Mouse (Mus musculus): ENCODE measurements around the gene Foxa1. TPM values are rescaled to one million over a fixed set of nuclear protein-coding genes. Genes with fewer than 3 reads are reported as not detected.

Foxa1 gene
- polyA plus RNA-seq, 1 experiment: not detected

DNA sequence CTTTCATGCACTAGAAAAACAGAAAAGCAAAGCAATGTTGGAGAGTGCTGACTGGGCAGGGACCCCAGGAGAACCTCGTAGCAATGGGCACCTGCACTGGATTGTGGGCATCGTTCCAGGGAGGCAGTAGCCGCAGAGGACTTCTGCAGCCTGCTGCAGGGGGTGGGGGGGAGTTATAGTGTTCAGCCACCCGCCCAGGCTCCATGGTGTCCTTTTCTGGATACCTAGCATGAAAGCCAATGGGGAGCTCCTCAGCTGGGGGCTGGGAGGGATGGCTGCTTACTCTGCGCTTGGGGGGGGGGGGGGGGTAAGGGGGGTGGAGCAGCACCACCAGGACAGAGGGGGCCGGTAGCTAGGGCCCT, 12.2 kb downstream of the Foxa1 start:
- no peak overlapping the region for H3K4me3 ChIP-seq
- TF ChIP-seq TCF3 (IDR thresholded peaks at IDR 0.05; ENCODE audit: insufficient read length, low read depth) (no peak), TCF12 (IDR thresholded peaks at IDR 0.05; ENCODE audit: insufficient read depth, poor library complexity, severe bottlenecking) (no peak), MYOD1 (IDR thresholded peaks at IDR 0.05; ENCODE audit: control insufficient read depth in 1 of 3, insufficient read length in 2 of 3, low read depth in 2 of 3) (no peak), CEBPB (IDR thresholded peaks at IDR 0.05; ENCODE audit: insufficient read depth, poor library complexity, severe bottlenecking) (no peak), MAX (IDR thresholded peaks at IDR 0.05; ENCODE audit: low read depth) (no peak), USF1 (IDR thresholded peaks at IDR 0.05; ENCODE audit: low read depth) (no peak), SRF (IDR thresholded peaks at IDR 0.05; ENCODE audit: control insufficient read depth, insufficient read length, low read depth) (no peak), MYOG (IDR thresholded peaks at IDR 0.05; ENCODE audit: control insufficient read depth in 1 of 3, insufficient read depth in 1 of 3, insufficient read length in 2 of 3, low read depth in 2 of 3) (no peak), POLR2AphosphoS2 (IDR thresholded peaks at IDR 0.05; ENCODE audit: insufficient read length, low read depth) (no peak), REST (IDR thresholded peaks at IDR 0.05; ENCODE audit: insufficient read depth, insufficient read length) (no peak), E2F4 (IDR thresholded peaks at IDR 0.05; ENCODE audit: insufficient read depth) (no peak), POLR2A (IDR thresholded peaks at IDR 0.05; ENCODE audit: insufficient read length, low read depth) (no peak)
- no peak overlapping the region for H3K4me2 ChIP-seq (ENCODE audit: low read depth)
- H3K79me2 ChIP-seq (ENCODE audit: control insufficient read depth, insufficient read depth): no peaks in the 10 kb centered on the region
- no peaks in the 10 kb centered on the region for H3K36me3 ChIP-seq (ENCODE audit: control insufficient read depth, insufficient read depth)
- peaks cover 10% of the 10 kb centered on the region for H3K27me3 ChIP-seq (ENCODE audit: control insufficient read depth, insufficient read depth, insufficient read length)
- H3ac ChIP-seq (ENCODE audit: control insufficient read depth, insufficient read length): no peak overlapping the region

DNA sequence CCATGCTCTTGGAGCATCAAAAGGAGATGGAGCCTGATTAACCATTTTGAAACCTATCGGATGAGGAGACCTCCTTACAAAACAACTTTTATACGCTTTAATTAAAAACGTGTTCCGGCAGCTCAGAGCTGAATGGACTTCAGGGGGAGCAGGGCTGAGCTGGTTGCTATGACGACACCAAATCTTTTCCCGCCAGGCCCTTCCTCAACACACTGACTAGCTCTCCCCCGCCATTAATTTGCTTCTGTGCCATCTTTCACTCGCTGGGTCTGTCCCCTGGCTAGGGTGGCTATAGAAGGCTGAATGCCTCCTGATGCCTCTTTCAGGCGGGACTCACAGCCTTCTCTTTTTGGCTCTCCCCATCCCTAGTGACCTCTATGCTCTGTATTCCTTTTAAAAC, 16.2 kb downstream of the Foxa1 start:
- no peak for TF ChIP-seq TCF3 (IDR thresholded peaks at IDR 0.05; ENCODE audit: insufficient read length, low read depth)
- TF ChIP-seq TCF12 (IDR thresholded peaks at IDR 0.05; ENCODE audit: insufficient read depth, poor library complexity, severe bottlenecking): no peak
- TF ChIP-seq E2F4 (IDR thresholded peaks at IDR 0.05; ENCODE audit: insufficient read depth): no peak
- no peak for TF ChIP-seq MAX (IDR thresholded peaks at IDR 0.05; ENCODE audit: low read depth)
- TF ChIP-seq REST (IDR thresholded peaks at IDR 0.05; ENCODE audit: insufficient read depth, insufficient read length): no peak
- TF ChIP-seq MYOG (IDR thresholded peaks at IDR 0.05; ENCODE audit: control insufficient read depth in 1 of 3, insufficient read depth in 1 of 3, insufficient read length in 2 of 3, low read depth in 2 of 3): no peak
- no peak for TF ChIP-seq POLR2AphosphoS2 (IDR thresholded peaks at IDR 0.05; ENCODE audit: insufficient read length, low read depth)
- no peak for TF ChIP-seq POLR2A (IDR thresholded peaks at IDR 0.05; ENCODE audit: insufficient read length, low read depth)
- no peak for TF ChIP-seq CEBPB (IDR thresholded peaks at IDR 0.05; ENCODE audit: insufficient read depth, poor library complexity, severe bottlenecking)
- no peak for TF ChIP-seq SRF (IDR thresholded peaks at IDR 0.05; ENCODE audit: control insufficient read depth, insufficient read length, low read depth)
- TF ChIP-seq MYOD1 (IDR thresholded peaks at IDR 0.05; ENCODE audit: control insufficient read depth in 1 of 3, insufficient read length in 2 of 3, low read depth in 2 of 3): no peak
- TF ChIP-seq USF1 (IDR thresholded peaks at IDR 0.05; ENCODE audit: low read depth): no peak
- no peaks in the 10 kb centered on the region for H3K27me3 ChIP-seq (ENCODE audit: control insufficient read depth, insufficient read depth, insufficient read length)

DNA sequence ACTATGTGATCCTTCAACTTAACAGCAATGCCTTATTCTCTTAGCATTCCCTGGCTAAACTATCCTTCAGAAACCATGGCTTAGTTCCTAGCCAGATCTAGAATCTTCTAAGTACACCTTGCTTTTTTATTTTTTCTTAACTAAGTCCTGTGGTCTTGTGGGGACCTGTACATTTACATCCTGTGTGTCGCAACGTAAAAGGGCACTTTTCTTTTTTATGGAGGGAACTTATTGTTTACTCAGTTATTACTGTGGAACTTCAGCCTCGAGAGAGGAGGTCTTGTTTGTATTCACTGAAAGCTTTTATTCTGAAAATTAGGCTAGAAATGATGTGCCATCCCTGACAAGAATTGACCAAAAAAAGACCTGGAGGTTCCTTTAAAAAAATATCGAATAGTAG, 18.4 kb downstream of the Foxa1 start:
- TF ChIP-seq MYOG (IDR thresholded peaks at IDR 0.05; ENCODE audit: control insufficient read depth in 1 of 3, insufficient read depth in 1 of 3, insufficient read length in 2 of 3, low read depth in 2 of 3): no peak
- no peak for TF ChIP-seq POLR2A (IDR thresholded peaks at IDR 0.05; ENCODE audit: insufficient read length, low read depth)
- no peak for TF ChIP-seq TCF3 (IDR thresholded peaks at IDR 0.05; ENCODE audit: insufficient read length, low read depth)
- TF ChIP-seq POLR2AphosphoS2 (IDR thresholded peaks at IDR 0.05; ENCODE audit: insufficient read length, low read depth): no peak
- no peak for TF ChIP-seq E2F4 (IDR thresholded peaks at IDR 0.05; ENCODE audit: insufficient read depth)
- TF ChIP-seq MAX (IDR thresholded peaks at IDR 0.05; ENCODE audit: low read depth): no peak
- TF ChIP-seq USF1 (IDR thresholded peaks at IDR 0.05; ENCODE audit: low read depth): no peak
- no peak for TF ChIP-seq REST (IDR thresholded peaks at IDR 0.05; ENCODE audit: insufficient read depth, insufficient read length)
- no peak for TF ChIP-seq SRF (IDR thresholded peaks at IDR 0.05; ENCODE audit: control insufficient read depth, insufficient read length, low read depth)
- no peak for TF ChIP-seq CEBPB (IDR thresholded peaks at IDR 0.05; ENCODE audit: insufficient read depth, poor library complexity, severe bottlenecking)
- TF ChIP-seq TCF12 (IDR thresholded peaks at IDR 0.05; ENCODE audit: insufficient read depth, poor library complexity, severe bottlenecking): no peak
- TF ChIP-seq MYOD1 (IDR thresholded peaks at IDR 0.05; ENCODE audit: control insufficient read depth in 1 of 3, insufficient read length in 2 of 3, low read depth in 2 of 3): no peak
- Histone ChIP-seq H3K27me3 (ENCODE audit: control insufficient read depth, insufficient read depth, insufficient read length) (no peaks in the 10 kb centered on the region), H3K79me2 (ENCODE audit: control insufficient read depth, insufficient read depth) (no peaks in the 10 kb centered on the region), H3ac (ENCODE audit: control insufficient read depth, insufficient read length) (no peak overlapping the region), H3K4me3 (no peak overlapping the region), H3K4me2 (ENCODE audit: low read depth) (no peak overlapping the region), H3K36me3 (ENCODE audit: control insufficient read depth, insufficient read depth) (no peaks in the 10 kb centered on the region)

More for the DNA sequence above, 16.2 kb downstream of the Foxa1 start:
- Histone ChIP-seq H3K36me3 (ENCODE audit: control insufficient read depth, insufficient read depth) (no peaks in the 10 kb centered on the region), H3K79me2 (ENCODE audit: control insufficient read depth, insufficient read depth) (no peaks in the 10 kb centered on the region), H3K4me3 (no peak overlapping the region), H3ac (ENCODE audit: control insufficient read depth, insufficient read length) (no peak overlapping the region), H3K4me2 (ENCODE audit: low read depth) (no peak overlapping the region)

DNA sequence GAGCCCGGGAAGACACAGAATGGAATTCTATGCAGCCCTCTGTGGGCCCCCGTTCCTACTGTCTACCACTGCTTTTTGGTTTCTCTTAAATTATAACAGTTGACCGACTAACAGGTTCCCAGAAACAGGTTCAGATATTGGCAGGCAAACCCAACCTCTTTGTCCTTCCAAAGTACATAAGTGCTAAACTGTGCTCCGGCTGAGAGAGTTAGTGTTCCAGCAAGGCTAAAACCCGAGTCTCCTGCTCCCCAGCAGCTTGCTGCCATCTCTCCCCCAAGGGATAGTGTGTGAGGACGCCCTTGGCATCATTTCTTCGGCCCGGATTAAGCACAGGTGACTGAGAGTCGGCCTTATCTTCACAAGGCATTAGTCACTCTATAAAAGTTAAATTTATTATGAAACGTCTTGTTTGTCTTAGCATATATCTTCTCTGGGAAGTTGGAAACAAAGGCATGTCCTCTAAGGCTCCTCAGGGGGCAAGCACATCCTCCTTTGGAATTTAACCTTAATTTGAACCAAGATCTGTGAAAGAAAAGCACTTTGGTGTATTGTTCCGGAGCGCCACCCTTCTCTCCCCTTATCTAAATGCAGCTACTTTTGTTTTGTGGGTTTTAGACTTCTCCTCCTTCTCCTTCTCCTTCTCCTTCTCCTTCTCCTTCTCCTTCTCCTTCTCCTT, 30.9 kb downstream of the Foxa1 start:
- Histone ChIP-seq H3ac (ENCODE audit: control insufficient read depth, insufficient read length) (no peak overlapping the region), H3K4me3 (no peak overlapping the region), H3K4me2 (ENCODE audit: low read depth) (no peak overlapping the region), H3K36me3 (ENCODE audit: control insufficient read depth, insufficient read depth) (no peaks in the 10 kb centered on the region), H3K27me3 (ENCODE audit: control insufficient read depth, insufficient read depth, insufficient read length) (no peaks in the 10 kb centered on the region), H3K79me2 (ENCODE audit: control insufficient read depth, insufficient read depth) (no peaks in the 10 kb centered on the region)
- no peak for TF ChIP-seq SRF (IDR thresholded peaks at IDR 0.05; ENCODE audit: control insufficient read depth, insufficient read length, low read depth)

DNA sequence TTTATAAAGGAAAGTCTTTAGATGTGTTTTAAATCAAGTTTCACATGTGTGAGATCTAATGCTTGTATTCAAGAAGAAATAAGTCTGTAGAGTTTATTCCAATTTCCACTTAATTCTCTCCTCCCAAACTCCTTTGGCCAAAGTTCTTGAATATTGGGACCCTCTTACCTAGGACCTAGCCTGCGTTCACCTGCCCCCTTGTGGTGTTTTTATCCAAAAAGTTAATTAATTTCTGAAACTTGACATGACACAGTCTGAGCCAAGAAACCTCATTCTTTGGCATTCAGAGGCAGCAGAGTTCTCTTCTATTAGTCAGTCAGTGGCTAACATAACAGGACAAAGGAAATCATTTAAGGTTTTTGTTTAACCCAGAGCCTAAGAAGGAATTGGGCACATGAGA, 32.2 kb downstream of the Foxa1 start:
- Histone ChIP-seq H3K4me2 (ENCODE audit: low read depth) (no peak overlapping the region), H3ac (ENCODE audit: control insufficient read depth, insufficient read length) (no peak overlapping the region), H3K79me2 (ENCODE audit: control insufficient read depth, insufficient read depth) (no peaks in the 10 kb centered on the region), H3K4me3 (no peak overlapping the region), H3K36me3 (ENCODE audit: control insufficient read depth, insufficient read depth) (no peaks in the 10 kb centered on the region), H3K27me3 (ENCODE audit: control insufficient read depth, insufficient read depth, insufficient read length) (no peaks in the 10 kb centered on the region)
- TF ChIP-seq MYOG (IDR thresholded peaks at IDR 0.05; ENCODE audit: control insufficient read depth in 1 of 3, insufficient read depth in 1 of 3, insufficient read length in 2 of 3, low read depth in 2 of 3): no peak
- TF ChIP-seq E2F4 (IDR thresholded peaks at IDR 0.05; ENCODE audit: insufficient read depth): no peak
- TF ChIP-seq TCF12 (IDR thresholded peaks at IDR 0.05; ENCODE audit: insufficient read depth, poor library complexity, severe bottlenecking): no peak
- no peak for TF ChIP-seq MYOD1 (IDR thresholded peaks at IDR 0.05; ENCODE audit: control insufficient read depth in 1 of 3, insufficient read length in 2 of 3, low read depth in 2 of 3)
- no peak for TF ChIP-seq TCF3 (IDR thresholded peaks at IDR 0.05; ENCODE audit: insufficient read length, low read depth)
- TF ChIP-seq USF1 (IDR thresholded peaks at IDR 0.05; ENCODE audit: low read depth): no peak
- no peak for TF ChIP-seq POLR2A (IDR thresholded peaks at IDR 0.05; ENCODE audit: insufficient read length, low read depth)
- TF ChIP-seq SRF (IDR thresholded peaks at IDR 0.05; ENCODE audit: control insufficient read depth, insufficient read length, low read depth): no peak
- no peak for TF ChIP-seq POLR2AphosphoS2 (IDR thresholded peaks at IDR 0.05; ENCODE audit: insufficient read length, low read depth)
- no peak for TF ChIP-seq CEBPB (IDR thresholded peaks at IDR 0.05; ENCODE audit: insufficient read depth, poor library complexity, severe bottlenecking)
- no peak for TF ChIP-seq MAX (IDR thresholded peaks at IDR 0.05; ENCODE audit: low read depth)
- no peak for TF ChIP-seq REST (IDR thresholded peaks at IDR 0.05; ENCODE audit: insufficient read depth, insufficient read length)
